Mouse (Mus musculus): ENCODE measurements around the gene Ntf5.
"Not testable (repeated sequence)": the region's sequence is repeated elsewhere in the genome, so short reads cannot be mapped to it uniquely, and the experiment has no call there.

Gene Ntf5

GRCm38 (mm10) chr7:45413113-45413863 lies at the start of gene Ntf5:
Gene Ntf5 (plus strand): TSS chr7:45413695.
- no peak for DNase-seq (ENCODE audit: low spot score in 2 of 2)

DNA sequence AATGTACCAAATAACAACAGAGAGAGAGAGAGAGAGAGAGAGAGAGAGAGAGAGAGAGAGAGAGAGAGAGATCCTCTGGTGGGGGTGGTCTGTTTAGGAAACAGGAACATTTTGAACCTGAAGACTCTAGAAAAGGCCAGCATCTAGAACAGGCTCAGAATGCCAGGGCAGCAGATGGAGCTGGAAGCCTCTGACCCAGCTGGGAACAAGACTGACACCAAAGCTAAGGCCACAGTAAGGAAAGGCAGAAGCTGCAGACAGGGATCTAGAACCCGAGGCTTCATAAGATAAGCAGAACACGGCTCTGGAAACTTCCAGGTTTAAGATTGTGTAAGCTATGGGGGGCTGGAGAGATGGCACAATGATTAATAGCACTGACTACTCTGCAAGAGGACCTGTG lies 49.5 kb upstream of the Ntf5 start:
- DNase-seq (ENCODE audit: low spot score in 2 of 2), result no peak

- DNase-seq (ENCODE audit: low spot score in 2 of 2), result no peak
Observed at GRCm38 (mm10) chr7:45365742-45366651, 47.5 kb upstream of the Ntf5 start.

- DNase-seq (ENCODE audit: low spot score in 2 of 2), result peak; percentile 60 to 66
Observed at GRCm38 (mm10) chr7:45366652-45367019, 46.9 kb upstream of the Ntf5 start, which contains the start of gene Ppfia3. Gene Ppfia3 (minus strand): TSS chr7:45367019.

DNA sequence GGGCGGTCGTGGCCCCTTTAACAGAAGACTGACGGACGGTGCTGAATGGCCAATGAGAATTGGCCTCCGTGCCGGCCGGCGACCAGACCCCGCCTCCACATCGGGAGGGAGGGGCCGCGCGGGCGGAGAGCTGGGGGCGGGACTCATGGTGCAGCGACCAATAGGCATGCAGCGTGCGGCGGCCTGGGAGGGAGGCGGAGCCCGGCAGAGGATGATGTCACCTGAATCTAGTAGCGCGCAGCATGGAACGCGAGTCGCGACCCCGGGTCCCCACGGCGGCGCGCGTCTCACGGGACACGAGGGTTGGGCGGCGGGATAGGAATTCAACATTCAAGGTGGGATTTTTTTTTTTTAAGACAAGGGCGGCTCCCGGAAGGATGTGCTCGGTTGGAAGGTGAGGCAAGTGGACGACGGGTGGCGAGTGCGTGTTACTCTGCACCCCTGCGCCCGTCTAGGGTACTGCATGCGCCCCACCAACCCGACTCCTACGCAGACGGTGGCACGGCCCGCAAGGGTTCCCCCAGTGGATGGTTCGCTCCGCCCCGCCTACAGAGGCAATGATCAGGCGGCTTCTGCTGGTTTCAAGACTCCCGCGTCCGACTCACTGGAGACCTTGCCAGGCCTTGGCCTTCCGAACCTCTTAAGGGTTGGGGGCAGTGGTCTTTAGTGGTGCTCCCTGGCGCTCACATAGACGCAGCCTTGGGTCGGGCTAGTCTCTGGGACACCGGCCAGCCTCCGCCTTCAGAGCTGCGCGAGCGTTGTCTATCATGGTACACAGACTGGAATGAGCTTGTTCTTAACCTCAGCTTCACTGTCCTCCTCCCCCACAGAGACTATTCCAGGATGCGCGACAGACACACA lies 46.2 kb upstream of the Ntf5 start:
- peak; percentile 98 to 99 for DNase-seq (ENCODE audit: low spot score in 2 of 2)

DNA sequence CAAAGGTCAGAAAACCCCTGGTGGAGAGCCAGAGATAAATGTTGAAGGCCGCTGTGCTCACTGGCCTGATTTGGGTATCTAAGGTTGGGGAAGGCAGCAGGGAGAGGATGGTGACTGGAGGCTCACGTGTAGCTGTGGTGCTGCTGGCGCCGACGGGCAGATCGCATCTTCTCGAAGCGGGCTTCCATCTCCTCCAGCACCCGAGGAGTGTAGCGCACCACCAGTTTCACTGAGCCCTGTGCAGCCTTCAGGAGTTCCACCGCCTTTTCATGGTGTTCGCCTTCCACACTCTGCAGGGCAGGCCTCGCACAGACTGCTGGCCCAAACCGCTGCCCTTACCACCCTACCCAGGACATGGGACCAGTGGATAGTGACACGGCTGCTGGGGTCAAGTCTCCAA lies 45.3 kb upstream of the Ntf5 start:
- DNase-seq (ENCODE audit: low spot score in 2 of 2), result no peak

GRCm38 (mm10) chr7:45369022-45369745 lies 44.3 kb upstream of the Ntf5 start:
- DNase-seq (ENCODE audit: low spot score in 2 of 2), result no peak

- no peak for DNase-seq (ENCODE audit: low spot score in 2 of 2)
Observed at GRCm38 (mm10) chr7:45369836-45370474, 43.5 kb upstream of the Ntf5 start.

DNA sequence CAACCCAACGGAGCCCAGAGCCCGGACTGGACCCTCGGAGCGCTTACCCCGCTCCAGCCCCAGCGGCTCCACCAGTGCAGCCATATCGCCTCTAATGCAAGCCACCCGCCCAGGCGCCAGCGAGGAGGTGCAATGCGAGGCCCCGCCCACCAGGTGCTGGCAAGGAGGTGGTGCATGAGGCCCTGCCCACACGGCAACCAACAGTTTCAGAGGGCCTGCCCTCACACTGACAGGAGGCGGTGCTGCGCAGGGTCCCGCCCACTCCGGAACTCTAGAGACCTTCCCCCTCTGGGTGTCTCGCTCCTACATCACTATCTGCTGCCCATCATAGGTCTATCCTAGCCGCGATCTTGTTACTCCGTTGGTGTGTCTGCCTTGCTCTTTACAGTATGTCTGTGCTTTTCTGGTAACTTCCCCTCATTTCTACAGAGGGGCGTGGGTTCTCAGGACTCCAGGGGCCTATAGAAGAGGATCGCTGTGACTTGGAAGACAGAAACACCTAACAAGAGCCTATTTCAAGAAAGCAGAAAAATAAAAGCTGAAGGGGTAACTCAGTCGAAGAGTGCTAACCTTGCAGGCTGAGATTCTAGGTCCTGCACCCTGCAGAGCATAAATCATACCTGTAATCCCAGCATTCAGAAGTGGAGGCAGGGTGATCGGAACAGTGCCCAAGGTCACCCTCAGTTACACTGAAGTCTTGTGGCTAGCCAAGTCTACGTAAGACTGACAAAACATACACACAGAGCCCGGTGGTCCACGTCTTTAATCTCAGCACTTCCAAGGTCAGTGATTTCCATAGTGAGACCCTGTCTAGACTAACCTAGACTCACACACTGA lies 42.8 kb upstream of the Ntf5 start, which contains the start of gene Lin7b:
Gene Lin7b (minus strand): TSS at position 109 of the 837 bp plus-strand sequence.
- DNase-seq (ENCODE audit: low spot score in 2 of 2), result peak; percentile 90 to 91

- DNase-seq (ENCODE audit: low spot score in 2 of 2), result no peak
Observed at GRCm38 (mm10) chr7:45372371-45372770, 41.1 kb upstream of the Ntf5 start.

DNA sequence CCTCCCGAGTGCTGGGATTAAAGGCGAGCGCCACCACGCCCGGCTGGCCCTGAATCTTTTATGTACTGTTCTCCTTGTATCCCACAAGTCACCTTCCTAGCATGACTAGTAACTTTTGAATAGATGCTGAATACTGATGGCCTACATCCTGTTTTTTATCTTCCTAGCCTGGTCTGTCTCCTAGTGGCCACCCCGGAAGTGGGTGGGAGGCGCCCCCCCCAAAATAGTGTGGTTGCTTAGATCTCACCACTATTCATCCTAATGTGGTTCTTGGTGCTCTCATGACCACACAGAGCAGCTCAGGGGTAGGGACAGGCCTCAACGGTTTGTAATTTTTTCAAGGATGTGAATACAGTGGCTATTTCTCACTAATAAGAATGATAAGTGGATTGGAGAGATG lies 38.9 kb upstream of the Ntf5 start:
- no peak for DNase-seq (ENCODE audit: low spot score in 2 of 2)

DNA sequence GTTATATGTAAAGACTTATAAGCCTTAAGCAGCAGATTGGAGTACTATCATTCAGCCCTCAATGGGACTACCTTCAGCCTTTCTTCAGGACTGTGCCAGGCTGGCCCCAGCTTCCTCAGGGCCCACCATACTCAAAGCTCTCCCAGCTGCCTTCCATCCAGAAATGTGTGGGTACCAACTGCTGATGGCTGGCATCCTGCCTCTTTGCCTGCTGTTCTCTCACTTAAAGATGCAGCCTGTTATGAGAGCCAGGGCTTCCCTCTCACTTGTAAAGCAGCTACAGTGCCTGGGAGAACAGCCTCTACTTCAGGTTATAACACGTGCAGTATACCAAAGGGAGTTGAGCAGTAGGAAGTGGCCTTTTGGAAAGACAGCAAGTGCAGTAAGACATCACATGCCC lies 37.4 kb upstream of the Ntf5 start:
- no peak for DNase-seq (ENCODE audit: low spot score in 2 of 2)

- no peak for DNase-seq (ENCODE audit: low spot score in 2 of 2)
Observed at GRCm38 (mm10) chr7:45386077-45386476, 27.4 kb upstream of the Ntf5 start.

DNA sequence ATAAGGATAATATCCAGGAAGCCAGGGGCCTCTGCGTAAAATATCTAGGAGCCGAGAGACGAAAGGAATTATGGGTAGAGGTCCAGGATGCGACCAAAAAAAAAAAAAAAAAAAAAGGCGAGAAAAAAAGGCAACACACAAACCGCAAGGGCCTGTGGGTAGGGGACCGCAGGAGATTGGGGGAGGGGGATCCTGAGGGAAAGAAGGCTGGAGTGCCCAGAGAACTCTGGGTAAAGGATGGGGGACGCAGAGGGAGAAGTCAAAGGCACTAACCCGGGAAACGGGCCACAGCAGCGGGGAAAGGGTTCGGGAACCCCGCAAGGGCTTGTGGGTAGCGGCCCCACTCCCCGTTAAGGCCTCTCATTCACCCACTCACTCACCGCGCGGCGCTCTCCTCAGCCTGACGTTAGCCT lies 18.4 kb upstream of the Ntf5 start:
- peak in 1 of 2 experiments; percentile 74 for DNase-seq (ENCODE audit: low spot score in 2 of 2)

DNA sequence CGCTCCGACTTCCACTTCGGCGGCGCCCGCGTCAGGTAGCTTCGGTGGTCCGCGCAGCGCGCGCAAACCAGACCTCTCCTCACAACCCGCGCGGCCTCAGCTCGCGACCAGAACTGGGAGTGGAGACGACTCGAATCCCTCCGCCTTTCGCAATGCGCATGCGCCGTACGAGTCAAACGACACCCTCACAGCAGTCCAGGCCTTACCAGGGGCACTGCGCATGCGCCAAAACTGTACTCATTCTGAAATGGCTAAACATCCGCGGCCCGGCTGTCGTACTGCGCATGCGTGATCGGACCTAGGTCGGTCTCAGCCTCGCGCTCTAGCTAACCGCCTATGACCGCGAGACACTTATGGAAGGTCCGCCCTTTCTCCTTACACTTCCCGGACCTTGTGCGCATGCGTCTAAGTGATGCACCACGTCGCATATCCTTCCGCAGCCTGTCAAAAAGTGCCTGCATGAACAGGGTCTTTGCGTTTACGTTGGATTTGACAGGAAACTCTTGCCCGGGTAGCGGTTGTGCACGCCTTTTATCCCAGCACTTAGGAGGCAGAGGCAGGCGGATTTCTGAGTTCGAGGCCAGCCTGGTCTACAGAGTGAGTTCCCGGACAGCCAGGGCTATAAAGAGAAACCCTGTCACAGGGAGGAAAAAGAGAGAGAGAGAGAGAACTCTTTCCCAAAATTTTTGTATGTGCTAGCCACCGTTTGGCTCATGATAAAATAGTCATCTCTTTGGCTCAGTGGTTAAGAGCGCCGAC lies 17.7 kb upstream of the Ntf5 start, which contains the start of gene Snrnp70:
Gene Snrnp70 (minus strand): TSS at position 165 of the 759 bp plus-strand sequence.
- peak; percentile 100 for DNase-seq (ENCODE audit: low spot score in 2 of 2)

GRCm38 (mm10) chr7:45396337-45396775 lies 17.1 kb upstream of the Ntf5 start:
- DNase-seq (ENCODE audit: low spot score in 2 of 2), result not testable (repeated sequence)

GRCm38 (mm10) chr7:45396787-45397186 lies 16.7 kb upstream of the Ntf5 start:
- no peak for DNase-seq (ENCODE audit: low spot score in 2 of 2)

- DNase-seq (ENCODE audit: low spot score in 2 of 2), result no peak
Observed at GRCm38 (mm10) chr7:45401521-45402085, 11.9 kb upstream of the Ntf5 start.
